Mouse (Mus musculus): ENCODE measurements around the gene Col19a1. TPM values are rescaled to one million over a fixed set of nuclear protein-coding genes. Genes with fewer than 3 reads are reported as not detected.
A peak's percentile ranks its signal among the peaks of the same experiment; 100 is the strongest.

The Col19a1 gene
- polyA plus RNA-seq, 1 experiment from 2014 or later = 3.1 TPM

GRCm38 (mm10) chr1:24236330-24236729 lies 350.9 kb downstream of the Col19a1 start:
- Histone ChIP-seq H3K4me1 (ENCODE audit: control insufficient read depth, insufficient read depth, low read length) (peaks cover 4% of the 10 kb centered on the region; the same call in 1 of the 2 replicates), H3K9ac (ENCODE audit: low read depth, low read length) (no peak overlapping the region), H3K27ac (replicated peaks; ENCODE audit: low read depth, low read length) (no peak overlapping the region), H3K36me3 (ENCODE audit: control insufficient read depth, insufficient read depth, low read length) (no peaks in the 10 kb centered on the region), H3K27me3 (replicated peaks; ENCODE audit: control insufficient read depth, insufficient read depth, low read length) (no peaks in the 10 kb centered on the region), H3K4me2 (ENCODE audit: low read depth, low read length) (no peak overlapping the region), H3K9me3 (ENCODE audit: control insufficient read depth, low read length) (no peaks in the 10 kb centered on the region), H3K4me3 (ENCODE audit: low read depth, low read length) (no peak overlapping the region)
- ATAC-seq (ENCODE audit: low read depth) = no peak
- 55% methylated on average over 1 of the region's 1 CpGs for WGBS
- DNase-seq (ENCODE audit: low spot score) = no peak

- DNase-seq (ENCODE audit: low spot score) = peak; percentile 34
- no peaks in the 10 kb centered on the region for H3K36me3 ChIP-seq (ENCODE audit: control insufficient read depth, insufficient read depth, low read length)
- peaks cover 17% of the 10 kb centered on the region for H3K4me1 ChIP-seq (ENCODE audit: control insufficient read depth, insufficient read depth, low read length)
- 53% methylated on average over 3 of the region's 3 CpGs for WGBS
- no peaks in the 10 kb centered on the region for H3K27me3 ChIP-seq (replicated peaks; ENCODE audit: control insufficient read depth, insufficient read depth, low read length)
- no peak for ATAC-seq (ENCODE audit: low read depth)
- no peak overlapping the region for H3K9ac ChIP-seq (ENCODE audit: low read depth, low read length)
- H3K9me3 ChIP-seq (ENCODE audit: control insufficient read depth, low read length) = no peaks in the 10 kb centered on the region
- 0 out of 2 replicates have a peak overlapping the region, but pooled peaks have one; percentile 6 for H3K27ac ChIP-seq (replicated peaks; ENCODE audit: low read depth, low read length)
- no peak overlapping the region for H3K4me3 ChIP-seq (ENCODE audit: low read depth, low read length)
- H3K4me2 ChIP-seq (ENCODE audit: low read depth, low read length) = no peak overlapping the region
Observed at GRCm38 (mm10) chr1:24231504-24232270, 355.6 kb downstream of the Col19a1 start.

- Histone ChIP-seq H3K4me2 (ENCODE audit: low read depth, low read length) (0 out of 2 replicates have a peak overlapping the region, but pooled peaks have one; percentile 7), H3K9ac (ENCODE audit: low read depth, low read length) (no peak overlapping the region)
Observed at GRCm38 (mm10) chr1:24230428-24230827, 356.8 kb downstream of the Col19a1 start.

GRCm38 (mm10) chr1:24229552-24229951 lies 357.7 kb downstream of the Col19a1 start:
- DNase-seq (ENCODE audit: low spot score) (no peak), ATAC-seq (ENCODE audit: low read depth) (no peak)
- H3K36me3 ChIP-seq (ENCODE audit: control insufficient read depth, insufficient read depth, low read length) = no peaks in the 10 kb centered on the region
- 73% methylated on average over 1 of the region's 1 CpGs for WGBS
- H3K4me1 ChIP-seq (ENCODE audit: control insufficient read depth, insufficient read depth, low read length) = peaks cover 23% of the 10 kb centered on the region
- peak overlapping the region; percentile 58 for H3K27ac ChIP-seq (replicated peaks; ENCODE audit: low read depth, low read length)
- no peak overlapping the region for H3K4me3 ChIP-seq (ENCODE audit: low read depth, low read length)
- no peak overlapping the region for H3K4me2 ChIP-seq (ENCODE audit: low read depth, low read length)
- H3K9me3 ChIP-seq (ENCODE audit: control insufficient read depth, low read length) = no peaks in the 10 kb centered on the region
- H3K9ac ChIP-seq (ENCODE audit: low read depth, low read length) = no peak overlapping the region
- H3K27me3 ChIP-seq (replicated peaks; ENCODE audit: control insufficient read depth, insufficient read depth, low read length) = no peaks in the 10 kb centered on the region

More at GRCm38 (mm10) chr1:24230428-24230827, 356.8 kb downstream of the Col19a1 start:
- no peaks in the 10 kb centered on the region for H3K9me3 ChIP-seq (ENCODE audit: control insufficient read depth, low read length)
- H3K36me3 ChIP-seq (ENCODE audit: control insufficient read depth, insufficient read depth, low read length) = no peaks in the 10 kb centered on the region
- peak overlapping the region; percentile 61 for H3K27ac ChIP-seq (replicated peaks; ENCODE audit: low read depth, low read length)
- DNase-seq (ENCODE audit: low spot score) (peak; percentile 65), ATAC-seq (ENCODE audit: low read depth) (peak; percentile 81)
- H3K4me3 ChIP-seq (ENCODE audit: low read depth, low read length) = no peak overlapping the region
- H3K27me3 ChIP-seq (replicated peaks; ENCODE audit: control insufficient read depth, insufficient read depth, low read length) = no peaks in the 10 kb centered on the region
- 12% methylated on average over 7 of the region's 8 CpGs for WGBS
- peaks cover 23% of the 10 kb centered on the region for H3K4me1 ChIP-seq (ENCODE audit: control insufficient read depth, insufficient read depth, low read length)

- H3K9me3 ChIP-seq (ENCODE audit: control insufficient read depth, low read length) = no peaks in the 10 kb centered on the region
- no peak overlapping the region; the same call in 1 of the 2 replicates for H3K27ac ChIP-seq (replicated peaks; ENCODE audit: low read depth, low read length)
- H3K27me3 ChIP-seq (replicated peaks; ENCODE audit: control insufficient read depth, insufficient read depth, low read length) = no peaks in the 10 kb centered on the region
- no peak overlapping the region for H3K4me2 ChIP-seq (ENCODE audit: low read depth, low read length)
- H3K36me3 ChIP-seq (ENCODE audit: control insufficient read depth, insufficient read depth, low read length) = no peaks in the 10 kb centered on the region
- ATAC-seq (ENCODE audit: low read depth) (no peak), DNase-seq (ENCODE audit: low spot score) (peak; percentile 41)
- no peak overlapping the region for H3K4me3 ChIP-seq (ENCODE audit: low read depth, low read length)
- peaks cover 23% of the 10 kb centered on the region for H3K4me1 ChIP-seq (ENCODE audit: control insufficient read depth, insufficient read depth, low read length)
- H3K9ac ChIP-seq (ENCODE audit: low read depth, low read length) = no peak overlapping the region
- 66% methylated on average over 6 of the region's 6 CpGs for WGBS
Observed at GRCm38 (mm10) chr1:24226941-24227711, 360.1 kb downstream of the Col19a1 start.

GRCm38 (mm10) chr1:24225825-24226526 lies 361.3 kb downstream of the Col19a1 start:
- H3K4me2 ChIP-seq (ENCODE audit: low read depth, low read length) = no peak overlapping the region
- H3K27ac ChIP-seq (replicated peaks; ENCODE audit: low read depth, low read length) = peak overlapping the region; percentile 61
- H3K9ac ChIP-seq (ENCODE audit: low read depth, low read length) = no peak overlapping the region
- H3K36me3 ChIP-seq (ENCODE audit: control insufficient read depth, insufficient read depth, low read length) = no peaks in the 10 kb centered on the region
- H3K9me3 ChIP-seq (ENCODE audit: control insufficient read depth, low read length) = no peaks in the 10 kb centered on the region
- peaks cover 17% of the 10 kb centered on the region for H3K4me1 ChIP-seq (ENCODE audit: control insufficient read depth, insufficient read depth, low read length)
- DNase-seq (ENCODE audit: low spot score) = peak; percentile 75
- peak; percentile 70; the same call in 1 of the 2 replicates for ATAC-seq (ENCODE audit: low read depth)
- H3K27me3 ChIP-seq (replicated peaks; ENCODE audit: control insufficient read depth, insufficient read depth, low read length) = no peaks in the 10 kb centered on the region
- 66% methylated on average over 4 of the region's 4 CpGs for WGBS
- H3K4me3 ChIP-seq (ENCODE audit: low read depth, low read length) = no peak overlapping the region

GRCm38 (mm10) chr1:24222981-24223612 lies 364.2 kb downstream of the Col19a1 start:
- Histone ChIP-seq H3K27me3 (replicated peaks; ENCODE audit: control insufficient read depth, insufficient read depth, low read length) (no peaks in the 10 kb centered on the region), H3K9me3 (ENCODE audit: control insufficient read depth, low read length) (no peaks in the 10 kb centered on the region), H3K4me2 (ENCODE audit: low read depth, low read length) (no peak overlapping the region), H3K4me1 (ENCODE audit: control insufficient read depth, insufficient read depth, low read length) (peaks cover 11% of the 10 kb centered on the region), H3K9ac (ENCODE audit: low read depth, low read length) (no peak overlapping the region), H3K4me3 (ENCODE audit: low read depth, low read length) (no peak overlapping the region), H3K36me3 (ENCODE audit: control insufficient read depth, insufficient read depth, low read length) (no peaks in the 10 kb centered on the region), H3K27ac (replicated peaks; ENCODE audit: low read depth, low read length) (no peak overlapping the region)
- DNase-seq (ENCODE audit: low spot score) = no peak
- 87% methylated on average over 8 of the region's 8 CpGs for WGBS
- no peak for ATAC-seq (ENCODE audit: low read depth)

GRCm38 (mm10) chr1:24222231-24222630 lies 365.0 kb downstream of the Col19a1 start:
- no peaks in the 10 kb centered on the region for H3K36me3 ChIP-seq (ENCODE audit: control insufficient read depth, insufficient read depth, low read length)
- H3K27me3 ChIP-seq (replicated peaks; ENCODE audit: control insufficient read depth, insufficient read depth, low read length) = no peaks in the 10 kb centered on the region
- ATAC-seq (ENCODE audit: low read depth) = no peak
- no peak overlapping the region for H3K9ac ChIP-seq (ENCODE audit: low read depth, low read length)
- WGBS = 70% methylated on average over 2 of the region's 2 CpGs
- H3K4me3 ChIP-seq (ENCODE audit: low read depth, low read length) = no peak overlapping the region
- no peak overlapping the region for H3K27ac ChIP-seq (replicated peaks; ENCODE audit: low read depth, low read length)
- H3K4me2 ChIP-seq (ENCODE audit: low read depth, low read length) = no peak overlapping the region
- no peak for DNase-seq (ENCODE audit: low spot score)
- H3K9me3 ChIP-seq (ENCODE audit: control insufficient read depth, low read length) = no peaks in the 10 kb centered on the region
- H3K4me1 ChIP-seq (ENCODE audit: control insufficient read depth, insufficient read depth, low read length) = peaks cover 11% of the 10 kb centered on the region
